Mouse (Mus musculus) brain, embryonic 14.5 days (tissue): ENCODE results near the gene Ccdc17.

Experiments used
- CTCF ChIP-seq: fragments of 200-500 bp; IDR thresholded peaks from 2 replicates; pipeline ENCODE4 v1.5.1; 2012; ENCODE audit warnings: inconsistent platforms, mild to moderate bottlenecking, moderate library complexity, borderline replicate concordance; ENCODE audit not compliant: insufficient read depth, insufficient read length; ENCODE audit errors: extremely low read depth
- POLR2A ChIP-seq: fragments of 200-500 bp; IDR thresholded peaks from 2 replicates; pipeline ENCODE4 v1.6.1; 2012; ENCODE audit warnings: mild to moderate bottlenecking, inconsistent platforms, borderline replicate concordance; ENCODE audit not compliant: poor library complexity, insufficient read depth, insufficient read length, severe bottlenecking; ENCODE audit errors: extremely low read depth

GRCm38 (mm10) chr4:116626658-116627358, 30.4 kb downstream of the Ccdc17 start:
- TF ChIP-seq CTCF (no peak), POLR2A (no peak)
